Mouse (Mus musculus) megakaryocyte, adult 5-6 weeks (primary cell): Measurements from ENCODE around the gene Ang. TPM values are rescaled to one million over a fixed set of nuclear protein-coding genes. Genes with fewer than 3 reads are reported as not detected.

Experiments
- ATAC-seq: 2 replicates; pipeline ENCODE4 v1.8.0; 2016; ENCODE audit warnings: mild to moderate bottlenecking, inconsistent platforms; ENCODE audit not compliant: poor library complexity, severe bottlenecking
- total RNA-seq, 2 experiments: library from RNA; stranded (forward) in 1 of 2; stranded (reverse) in 1 of 2; fragments of 153-499, 151-499 nt in 1 of 2; fragments of 221-1000, 200-1000 nt in 1 of 2; gene quantifications; 2 replicates each; pipeline versions ENCODE4 v1.2.3 to v1.2.4; 2015 to 2017

Gene Ang
- total RNA-seq, 2 experiments from 2014 or later = 8.2 to 9.4 TPM

GRCm38 (mm10) chr14:51127648-51128258 is 36.8 kb downstream of the Ang start:
- peak; percentile 4; the same call in 1 of the 2 replicates for ATAC-seq

GRCm38 (mm10) chr14:51128775-51129623 is 38.0 kb downstream of the Ang start:
- ATAC-seq = peak; percentile 80

- ATAC-seq = no peak
These were observed 38.6 kb downstream of the Ang start for GRCm38 (mm10) chr14:51129624-51129975.

GRCm38 (mm10) chr14:51130315-51130940 is 39.5 kb downstream of the Ang start:
- ATAC-seq = 0 out of 2 replicates have a peak, but pooled peaks have one; percentile 20

- ATAC-seq = no peak
These were observed 40.3 kb downstream of the Ang start for GRCm38 (mm10) chr14:51131086-51131815.

GRCm38 (mm10) chr14:51132372-51132771 is 41.4 kb downstream of the Ang start:
- ATAC-seq = peak; percentile 75

- ATAC-seq = no peak
These were observed 49.4 kb downstream of the Ang start for GRCm38 (mm10) chr14:51140342-51140741.

GRCm38 (mm10) chr14:51142119-51142518 is 51.2 kb downstream of the Ang start:
- ATAC-seq = no peak

- ATAC-seq = no peak
These were observed 51.6 kb downstream of the Ang start for GRCm38 (mm10) chr14:51142568-51142967.

GRCm38 (mm10) chr14:51143287-51143686 is 52.3 kb downstream of the Ang start:
- no peak for ATAC-seq

- 0 out of 2 replicates have a peak, but pooled peaks have one; percentile 21 for ATAC-seq
These were observed 53.0 kb downstream of the Ang start for GRCm38 (mm10) chr14:51143937-51144336.

- no peak for ATAC-seq
These were observed 53.5 kb downstream of the Ang start for GRCm38 (mm10) chr14:51144451-51144850.

- ATAC-seq = no peak
These were observed 54.6 kb downstream of the Ang start for GRCm38 (mm10) chr14:51145521-51145920.

- no peak for ATAC-seq
These were observed 55.7 kb downstream of the Ang start, which contains the start of gene Rnase1 for GRCm38 (mm10) chr14:51146685-51147084. Gene Rnase1 (minus strand): TSS chr14:51146785.

GRCm38 (mm10) chr14:51148006-51148405 is 57.1 kb downstream of the Ang start:
- ATAC-seq = no peak

- no peak for ATAC-seq
These were observed 58.2 kb downstream of the Ang start for GRCm38 (mm10) chr14:51149164-51149563.

- ATAC-seq = no peak
These were observed 59.4 kb downstream of the Ang start for GRCm38 (mm10) chr14:51150206-51150831.
